Mouse (Mus musculus): ENCODE results near the gene Arhgap23. TPM values are rescaled to one million over a fixed set of nuclear protein-coding genes. Genes with fewer than 3 reads are reported as not detected.

The Arhgap23 gene
- polyA plus RNA-seq, 1 experiment from 2014 or later: 8.5 TPM

GRCm38 (mm10) chr11:97479824-97480223 is 64.5 kb downstream of the Arhgap23 start:
- H3K36me3 ChIP-seq (replicated peaks; ENCODE audit: control insufficient read depth, insufficient read depth): peaks cover 79% of the 10 kb centered on the region

GRCm38 (mm10) chr11:97485661-97486060 is 70.3 kb downstream of the Arhgap23 start:
- H3K4me2 ChIP-seq (replicated peaks): no peak overlapping the region
- H3K9me3 ChIP-seq (ENCODE audit: control insufficient read depth, low read length): no peaks in the 10 kb centered on the region
- 83% methylated on average over 8 of the region's 8 CpGs for WGBS
- no peak for ATAC-seq (ENCODE audit: low FRiP score)
- no peak overlapping the region for H3K9ac ChIP-seq
- H3K4me1 ChIP-seq (replicated peaks; ENCODE audit: control insufficient read depth, insufficient read depth, low read length): no peaks in the 10 kb centered on the region
- peaks cover 58% of the 10 kb centered on the region for H3K36me3 ChIP-seq (replicated peaks; ENCODE audit: control insufficient read depth, insufficient read depth)
- no peak for DNase-seq (ENCODE audit: low spot score)
- H3K27ac ChIP-seq: no peak overlapping the region
- no peak overlapping the region for H3K4me3 ChIP-seq (replicated peaks; ENCODE audit: low read length)
- H3K27me3 ChIP-seq (ENCODE audit: control insufficient read depth, insufficient read depth, low read length): no peaks in the 10 kb centered on the region

More at GRCm38 (mm10) chr11:97479824-97480223, 64.5 kb downstream of the Arhgap23 start:
- H3K9me3 ChIP-seq (ENCODE audit: control insufficient read depth, low read length): no peaks in the 10 kb centered on the region
- no peak overlapping the region for H3K4me3 ChIP-seq (replicated peaks; ENCODE audit: low read length)
- H3K27ac ChIP-seq: no peak overlapping the region
- H3K4me2 ChIP-seq (replicated peaks): no peak overlapping the region
- no peaks in the 10 kb centered on the region for H3K4me1 ChIP-seq (replicated peaks; ENCODE audit: control insufficient read depth, insufficient read depth, low read length)
- no peaks in the 10 kb centered on the region for H3K27me3 ChIP-seq (ENCODE audit: control insufficient read depth, insufficient read depth, low read length)
- no peak overlapping the region for H3K9ac ChIP-seq
- 67% methylated on average over 8 of the region's 8 CpGs for WGBS
- ATAC-seq (ENCODE audit: low FRiP score): no peak
- no peak for DNase-seq (ENCODE audit: low spot score)

GRCm38 (mm10) chr11:97487656-97488055 is 72.3 kb downstream of the Arhgap23 start:
- Histone ChIP-seq H3K9ac (no peak overlapping the region), H3K9me3 (ENCODE audit: control insufficient read depth, low read length) (no peaks in the 10 kb centered on the region), H3K4me1 (replicated peaks; ENCODE audit: control insufficient read depth, insufficient read depth, low read length) (no peaks in the 10 kb centered on the region), H3K27ac (no peak overlapping the region), H3K4me3 (replicated peaks; ENCODE audit: low read length) (no peak overlapping the region), H3K4me2 (replicated peaks) (no peak overlapping the region), H3K27me3 (ENCODE audit: control insufficient read depth, insufficient read depth, low read length) (no peaks in the 10 kb centered on the region), H3K36me3 (replicated peaks; ENCODE audit: control insufficient read depth, insufficient read depth) (peaks cover 60% of the 10 kb centered on the region)
- no peak for DNase-seq (ENCODE audit: low spot score)
- 75% methylated on average over 3 of the region's 3 CpGs for WGBS
- no peak for ATAC-seq (ENCODE audit: low FRiP score)

GRCm38 (mm10) chr11:97489589-97490324 is 74.4 kb downstream of the Arhgap23 start:
- peak; percentile 86 for DNase-seq (ENCODE audit: low spot score)
- Histone ChIP-seq H3K4me3 (replicated peaks; ENCODE audit: low read length) (no peak overlapping the region), H3K9me3 (ENCODE audit: control insufficient read depth, low read length) (no peaks in the 10 kb centered on the region), H3K9ac (no peak overlapping the region), H3K27ac (no peak overlapping the region), H3K4me1 (replicated peaks; ENCODE audit: control insufficient read depth, insufficient read depth, low read length) (no peaks in the 10 kb centered on the region), H3K4me2 (replicated peaks) (no peak overlapping the region), H3K36me3 (replicated peaks; ENCODE audit: control insufficient read depth, insufficient read depth) (peaks cover 63% of the 10 kb centered on the region), H3K27me3 (ENCODE audit: control insufficient read depth, insufficient read depth, low read length) (no peaks in the 10 kb centered on the region)
- WGBS: 23% methylated on average over 16 of the region's 16 CpGs
- ATAC-seq (ENCODE audit: low FRiP score): no peak

- Histone ChIP-seq H3K36me3 (replicated peaks; ENCODE audit: control insufficient read depth, insufficient read depth) (peaks cover 49% of the 10 kb centered on the region), H3K9me3 (ENCODE audit: control insufficient read depth, low read length) (no peaks in the 10 kb centered on the region), H3K4me2 (replicated peaks) (no peak overlapping the region), H3K27ac (no peak overlapping the region), H3K9ac (no peak overlapping the region), H3K4me1 (replicated peaks; ENCODE audit: control insufficient read depth, insufficient read depth, low read length) (no peaks in the 10 kb centered on the region), H3K4me3 (replicated peaks; ENCODE audit: low read length) (no peak overlapping the region), H3K27me3 (ENCODE audit: control insufficient read depth, insufficient read depth, low read length) (no peaks in the 10 kb centered on the region)
- no peak for DNase-seq (ENCODE audit: low spot score)
- no peak for ATAC-seq (ENCODE audit: low FRiP score)
- 80% methylated on average over 10 of the region's 10 CpGs for WGBS
Measured at GRCm38 (mm10) chr11:97491640-97492039, 76.3 kb downstream of the Arhgap23 start.

GRCm38 (mm10) chr11:97492836-97493235 is 77.5 kb downstream of the Arhgap23 start:
- Histone ChIP-seq H3K9ac (no peak overlapping the region), H3K27me3 (ENCODE audit: control insufficient read depth, insufficient read depth, low read length) (0 out of 2 replicates have a peak, but pooled peaks cover 10% of the 10 kb centered on the region), H3K4me2 (replicated peaks) (no peak overlapping the region), H3K36me3 (replicated peaks; ENCODE audit: control insufficient read depth, insufficient read depth) (peaks cover 39% of the 10 kb centered on the region), H3K4me1 (replicated peaks; ENCODE audit: control insufficient read depth, insufficient read depth, low read length) (no peaks in the 10 kb centered on the region), H3K4me3 (replicated peaks; ENCODE audit: low read length) (no peak overlapping the region), H3K27ac (no peak overlapping the region), H3K9me3 (ENCODE audit: control insufficient read depth, low read length) (no peaks in the 10 kb centered on the region)
- 92% methylated on average over 3 of the region's 3 CpGs for WGBS
- DNase-seq (ENCODE audit: low spot score) (no peak), ATAC-seq (ENCODE audit: low FRiP score) (no peak)

- 91% methylated on average over 4 of the region's 4 CpGs for WGBS
Measured at GRCm38 (mm10) chr11:97497543-97497942, 82.2 kb downstream of the Arhgap23 start.

GRCm38 (mm10) chr11:97499865-97500719 is 84.8 kb downstream of the Arhgap23 start, which contains the start of gene 4933428G20Rik:
TSS of gene 4933428G20Rik (minus strand) at chr11:97500340.
- DNase-seq (ENCODE audit: low spot score): no peak
- no peak within 1 kb of the TSS for H3K27ac ChIP-seq
- H3K4me1 ChIP-seq (replicated peaks; ENCODE audit: control insufficient read depth, insufficient read depth, low read length): peaks cover 12% of the 10 kb centered on the region
- peaks cover 21% of the 10 kb centered on the region for H3K36me3 ChIP-seq (replicated peaks; ENCODE audit: control insufficient read depth, insufficient read depth)
- no peaks in the 10 kb centered on the region for H3K9me3 ChIP-seq (ENCODE audit: control insufficient read depth, low read length)
- peak; percentile 40; the same call in 1 of the 2 replicates for ATAC-seq (ENCODE audit: low FRiP score)
- H3K4me3 ChIP-seq (replicated peaks; ENCODE audit: low read length): peak within 1 kb of the TSS; percentile 30
- H3K4me2 ChIP-seq (replicated peaks): peak within 1 kb of the TSS; percentile 55
- 9% methylated on average over 71 of the region's 88 CpGs for WGBS
- peaks cover 53% of the 10 kb centered on the region for H3K27me3 ChIP-seq (ENCODE audit: control insufficient read depth, insufficient read depth, low read length)
- H3K9ac ChIP-seq: peak within 1 kb of the TSS; percentile 40

More at GRCm38 (mm10) chr11:97497543-97497942, 82.2 kb downstream of the Arhgap23 start:
- no peak overlapping the region for H3K27ac ChIP-seq
- H3K27me3 ChIP-seq (ENCODE audit: control insufficient read depth, insufficient read depth, low read length): peaks cover 52% of the 10 kb centered on the region
- H3K4me2 ChIP-seq (replicated peaks): no peak overlapping the region
- H3K9me3 ChIP-seq (ENCODE audit: control insufficient read depth, low read length): no peaks in the 10 kb centered on the region
- no peak overlapping the region for H3K4me3 ChIP-seq (replicated peaks; ENCODE audit: low read length)
- peaks cover 41% of the 10 kb centered on the region for H3K36me3 ChIP-seq (replicated peaks; ENCODE audit: control insufficient read depth, insufficient read depth)
- ATAC-seq (ENCODE audit: low FRiP score): no peak
- DNase-seq (ENCODE audit: low spot score): no peak
- H3K4me1 ChIP-seq (replicated peaks; ENCODE audit: control insufficient read depth, insufficient read depth, low read length): peaks cover 12% of the 10 kb centered on the region
- H3K9ac ChIP-seq: no peak overlapping the region

All from hindbrain, embryonic 14.5 days (tissue).